Mouse (Mus musculus): ENCODE results near the gene 1700029I15Rik.

DNA sequence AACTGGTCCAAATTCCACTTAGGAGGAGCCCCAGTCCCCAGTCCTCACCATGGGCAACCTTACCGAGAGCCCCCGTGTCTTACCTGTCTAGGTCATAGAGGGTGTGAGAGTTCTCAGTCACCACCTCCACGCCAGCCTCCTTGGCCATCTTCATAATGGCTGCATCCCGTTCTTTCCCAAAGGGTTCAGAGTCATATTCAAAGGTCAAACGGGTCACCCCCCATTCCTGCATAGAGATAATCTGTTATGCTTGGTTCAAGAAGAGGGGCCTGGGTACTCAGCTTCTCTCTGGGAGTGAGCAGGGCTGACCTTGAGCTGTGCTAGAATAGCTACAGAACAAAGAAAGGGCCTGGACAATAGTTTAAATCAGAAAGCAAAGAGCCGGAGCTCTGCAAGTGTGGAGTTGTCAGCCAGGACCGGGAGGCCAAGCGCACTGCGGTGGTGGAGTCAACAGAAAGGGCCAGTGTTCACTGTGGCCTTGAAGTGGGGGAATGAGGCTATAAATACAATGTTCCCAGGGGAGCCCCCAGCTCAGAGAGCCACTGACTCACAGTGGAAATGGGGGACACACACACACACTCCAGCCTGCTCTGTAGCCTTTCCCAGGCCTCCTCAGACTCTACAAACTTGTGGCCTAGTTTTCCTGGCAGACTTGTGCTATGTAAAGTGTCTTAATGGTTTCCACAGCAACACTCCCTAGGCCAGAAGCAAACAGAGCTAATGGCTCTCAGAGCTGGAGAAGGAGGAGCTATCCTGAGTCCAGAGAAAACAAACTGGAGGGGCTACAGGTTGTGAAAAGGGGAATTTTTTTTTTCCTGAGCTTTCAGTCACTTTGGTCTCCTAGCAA, 42.3 kb downstream of the 1700029I15Rik start:
- TF ChIP-seq POLR2A (IDR thresholded peaks at IDR 0.05; ENCODE audit: low read depth, low read length) (no peak), CTCF (IDR thresholded peaks at IDR 0.05; ENCODE audit: extremely low read depth, insufficient read depth, insufficient read length, insufficient replicate concordance) (no peak)
